Mouse (Mus musculus): ENCODE data around the gene Sox15.

Gene Sox15

DNA sequence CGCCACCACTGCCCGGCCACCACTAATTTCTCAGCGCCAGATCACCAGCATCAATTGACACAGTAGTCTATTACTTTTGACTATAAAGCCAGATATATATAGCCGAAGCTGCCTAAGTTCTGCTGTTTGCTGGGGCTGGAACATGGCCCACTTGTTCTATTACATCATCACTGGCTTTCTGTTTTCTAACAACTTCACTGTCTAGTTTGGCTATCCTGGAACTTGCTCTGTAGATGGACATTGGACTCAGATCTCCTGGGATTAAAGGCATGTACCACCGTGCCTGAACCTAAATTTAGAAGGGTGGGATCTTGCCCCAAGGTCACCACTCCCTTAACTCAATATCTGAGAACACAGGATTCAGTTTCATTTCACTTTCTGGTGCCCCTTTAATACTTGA lies 9.3 kb upstream of the Sox15 start:
- DNase-seq = no peak

DNA sequence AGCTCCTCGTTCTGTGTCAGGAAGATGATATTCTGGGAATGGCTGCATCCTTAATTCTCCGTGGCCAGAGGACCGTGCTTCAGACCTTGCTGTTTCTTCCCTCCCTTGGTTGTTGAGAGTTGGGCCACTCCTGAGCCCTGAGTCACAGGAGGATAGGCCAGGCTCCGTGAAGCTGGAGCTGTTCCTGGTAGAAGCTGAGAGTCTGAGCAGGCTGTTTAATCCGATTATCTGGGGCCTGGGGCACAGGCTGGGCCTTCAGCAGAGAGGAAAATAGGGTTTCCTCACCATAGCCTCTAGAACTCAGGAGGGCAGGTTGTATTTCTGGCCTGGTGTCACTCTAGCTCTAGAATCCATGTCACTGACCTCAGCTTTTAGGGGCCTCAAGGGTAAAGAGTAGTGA lies 1.7 kb upstream of the Sox15 start:
- no peak for DNase-seq

DNA sequence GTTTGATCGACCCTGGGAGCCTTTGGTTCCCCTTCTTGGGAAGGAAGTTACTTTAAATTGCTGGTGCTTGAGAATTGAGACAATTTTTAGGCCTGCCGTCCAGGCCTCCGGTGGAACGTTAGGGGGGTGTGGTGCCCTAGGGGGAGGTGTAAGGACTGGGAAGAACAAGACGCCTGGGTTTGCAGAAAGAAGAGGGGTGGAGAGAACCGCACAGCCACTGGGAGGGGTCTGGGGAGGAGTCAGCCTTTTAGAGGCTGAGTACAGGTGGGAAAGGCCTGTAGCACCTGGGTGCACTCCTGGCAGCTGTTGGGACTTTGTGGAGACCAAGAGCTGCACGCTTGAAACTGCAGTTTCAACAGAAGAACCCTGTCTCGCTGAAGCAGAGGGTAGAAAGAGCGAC lies 354 bp upstream of the Sox15 start:
- DNase-seq = no peak

DNA sequence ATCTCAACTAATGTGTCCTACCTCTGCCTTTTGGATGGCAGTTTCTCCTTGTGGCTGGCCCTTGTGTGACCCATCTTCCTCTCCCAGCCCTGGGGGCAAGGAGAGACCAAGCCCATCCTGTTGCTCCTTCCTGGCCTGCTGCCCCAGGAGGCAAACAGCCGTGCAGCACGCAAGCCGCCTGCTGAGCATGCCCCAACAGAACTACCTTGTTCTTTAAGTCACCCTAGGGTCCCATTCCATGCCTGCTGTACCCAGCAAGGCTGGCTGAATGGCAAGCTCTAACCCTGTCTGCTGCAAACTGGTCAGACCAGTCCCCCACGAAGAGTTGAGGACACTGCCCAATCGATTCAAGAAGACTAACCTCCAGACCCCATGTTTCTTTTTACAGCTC lies 946 bp downstream of the Sox15 start:
- peak; percentile 32 for DNase-seq

DNA sequence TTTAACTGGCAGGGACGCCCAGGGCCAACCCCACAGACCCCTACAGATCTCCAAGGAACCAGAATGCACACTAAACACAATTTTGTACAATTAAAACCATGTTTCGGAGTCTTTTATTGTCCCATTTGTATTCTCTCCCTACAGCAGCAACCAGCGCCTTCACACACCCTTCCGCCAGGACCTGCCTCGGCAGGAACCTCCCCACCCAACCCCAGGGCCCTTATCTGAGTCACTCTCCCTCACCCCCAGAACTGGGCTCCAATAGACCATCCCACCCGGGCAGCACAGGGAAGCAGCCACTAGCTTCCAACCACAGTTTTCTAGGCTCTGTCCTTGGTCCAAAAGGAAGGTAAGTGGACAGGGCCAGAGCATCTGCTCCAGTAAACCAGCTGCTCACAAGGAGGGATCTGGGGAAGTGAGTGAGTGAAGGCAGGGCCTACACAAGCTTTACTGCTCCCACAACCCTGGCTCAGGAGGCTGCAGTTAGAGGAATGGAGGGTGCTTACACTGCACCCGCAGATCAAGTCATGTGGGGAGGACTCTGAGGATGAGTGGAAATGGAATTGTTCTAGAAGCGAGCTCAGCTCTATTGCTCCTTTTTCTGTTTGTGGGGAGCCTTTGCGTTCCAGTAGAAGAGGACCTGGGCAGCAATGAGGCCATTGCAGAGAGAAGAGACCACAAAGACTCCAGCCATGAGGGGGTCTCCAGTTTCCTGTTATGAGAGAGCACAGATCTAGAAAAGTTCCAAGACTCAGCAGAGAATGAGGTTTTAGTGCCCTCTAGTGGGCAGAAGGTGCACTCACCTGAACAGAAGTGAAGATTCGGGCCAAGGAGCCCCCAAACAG lies 1.7 kb downstream of the Sox15 start:
- DNase-seq = no peak

DNA sequence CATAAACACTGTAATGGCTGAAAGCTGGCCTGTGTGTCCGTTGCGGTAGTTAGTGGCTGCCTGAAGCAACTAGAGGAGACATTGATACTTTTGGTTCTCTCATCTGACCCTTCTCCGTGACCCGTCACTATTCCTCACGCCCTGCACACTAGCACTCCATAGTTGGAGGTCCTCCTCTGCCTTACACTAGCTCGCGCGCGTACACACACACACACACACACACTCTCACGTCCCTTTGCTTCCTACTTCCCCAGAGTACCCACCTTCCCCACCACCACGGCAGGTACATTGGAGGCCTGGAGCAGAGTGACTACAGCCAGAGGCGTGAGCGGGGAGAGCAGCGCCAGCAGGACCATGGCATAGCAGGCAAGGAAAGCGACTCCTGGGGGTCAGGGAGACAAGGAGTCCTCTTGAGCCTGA lies 2.4 kb downstream of the Sox15 start:
- DNase-seq = peak; percentile 45

DNA sequence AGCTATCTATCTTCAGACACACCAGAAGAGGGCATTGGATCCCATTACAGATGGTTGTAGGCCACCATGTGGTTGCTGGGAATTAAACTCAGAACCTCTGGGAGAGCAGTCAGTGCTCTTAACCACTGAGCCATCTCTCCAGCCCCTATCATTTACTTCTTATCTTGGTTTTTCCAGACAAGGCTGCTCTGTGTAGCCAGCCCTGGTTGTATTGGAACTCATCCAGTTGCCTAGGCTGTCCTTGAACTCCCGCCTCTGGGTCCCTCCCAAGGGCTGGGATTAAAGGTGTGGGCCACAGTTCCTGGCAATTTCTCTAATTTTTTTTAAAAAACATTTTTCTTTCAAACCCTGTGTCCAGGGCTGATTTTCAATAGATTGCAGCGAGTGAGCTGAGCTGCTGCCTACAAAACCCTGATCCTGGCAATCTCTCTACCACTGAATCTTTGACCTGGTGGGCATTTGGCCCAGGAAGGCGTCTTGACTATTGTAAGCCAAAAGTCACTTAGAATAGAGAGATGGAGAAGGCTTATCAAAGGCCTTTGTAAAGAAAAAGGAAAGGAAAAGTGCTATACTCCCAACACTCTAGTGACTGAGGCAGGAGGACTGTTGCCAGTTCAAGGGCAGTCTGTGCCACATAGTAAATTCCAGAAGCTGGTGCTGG lies 6.2 kb downstream of the Sox15 start:
- peak; percentile 56 for DNase-seq

DNA sequence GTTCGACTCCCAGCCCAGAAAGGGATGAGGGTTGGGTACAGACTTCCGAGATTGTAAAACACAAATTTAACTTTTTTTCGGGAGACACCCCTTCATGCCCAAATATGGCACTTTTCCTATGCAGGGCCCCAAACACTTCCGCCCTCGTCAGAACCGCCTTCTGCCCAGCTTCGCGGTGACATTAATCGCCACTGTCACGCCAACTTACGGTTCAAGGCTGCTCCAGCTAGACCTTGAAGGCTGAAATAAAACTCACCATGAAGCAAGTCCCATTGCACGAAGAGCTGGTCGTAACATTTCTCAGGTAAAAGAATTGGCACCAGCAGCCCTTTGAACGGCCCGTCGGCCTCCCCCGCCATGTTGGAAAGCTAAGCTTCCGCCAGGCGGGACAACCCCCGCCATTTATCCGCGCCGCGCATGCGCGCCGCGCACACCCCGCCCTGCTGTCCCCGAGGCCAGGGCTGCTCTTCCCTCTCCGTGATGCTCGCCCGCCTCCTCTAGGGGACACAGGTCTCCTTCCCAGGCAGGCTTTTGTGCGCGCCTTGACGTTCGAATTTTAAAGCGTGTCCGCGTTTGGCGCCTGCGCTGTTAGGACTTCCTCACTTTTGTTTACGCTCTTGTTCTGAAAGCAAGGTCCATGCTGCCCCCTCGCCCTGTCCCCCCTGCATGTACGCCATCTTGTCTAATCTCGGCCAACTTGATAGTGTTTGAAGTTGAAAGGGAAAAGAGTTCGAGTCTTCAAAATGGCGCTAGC lies 7.3 kb downstream of the Sox15 start, which contains the start of gene Mpdu1:
Mpdu1 (minus strand) TSS at position 430 of the 754 bp plus-strand sequence.
- peak; percentile 98 for DNase-seq

DNA sequence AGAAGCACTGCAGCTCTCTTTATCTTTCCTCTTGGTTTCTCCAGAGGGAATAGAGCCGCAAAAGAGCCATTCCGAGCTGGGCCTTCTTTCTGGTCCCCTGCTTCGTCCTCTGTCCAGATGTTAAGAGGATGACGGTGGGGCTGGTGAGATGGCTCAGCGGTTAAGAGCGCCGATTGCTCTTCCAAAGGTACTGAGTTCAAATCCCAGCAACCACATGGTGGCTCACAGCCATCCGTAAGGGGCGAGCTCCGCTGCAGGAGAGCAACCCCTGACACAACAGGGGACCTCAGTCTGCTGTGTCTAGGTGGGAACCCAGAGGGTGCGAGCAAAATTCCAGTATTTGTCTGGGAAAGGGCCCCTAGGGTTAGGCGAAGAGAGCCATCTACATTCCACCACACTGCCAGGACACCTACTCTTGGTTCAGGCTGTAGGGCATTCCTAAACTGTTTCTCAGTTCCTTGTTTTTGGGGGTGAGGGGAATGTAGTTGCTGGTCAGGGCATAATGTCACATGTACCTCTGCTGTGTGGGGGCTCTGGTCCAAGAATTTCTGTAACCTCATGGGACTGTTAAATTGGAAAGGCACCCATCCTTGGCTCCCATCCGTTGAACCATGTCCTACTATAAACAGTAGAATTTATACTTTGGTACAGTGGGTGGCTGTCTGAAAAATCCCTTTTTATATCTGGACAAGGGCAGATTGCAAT lies 8.0 kb downstream of the Sox15 start:
- peak; percentile 72 for DNase-seq

DNA sequence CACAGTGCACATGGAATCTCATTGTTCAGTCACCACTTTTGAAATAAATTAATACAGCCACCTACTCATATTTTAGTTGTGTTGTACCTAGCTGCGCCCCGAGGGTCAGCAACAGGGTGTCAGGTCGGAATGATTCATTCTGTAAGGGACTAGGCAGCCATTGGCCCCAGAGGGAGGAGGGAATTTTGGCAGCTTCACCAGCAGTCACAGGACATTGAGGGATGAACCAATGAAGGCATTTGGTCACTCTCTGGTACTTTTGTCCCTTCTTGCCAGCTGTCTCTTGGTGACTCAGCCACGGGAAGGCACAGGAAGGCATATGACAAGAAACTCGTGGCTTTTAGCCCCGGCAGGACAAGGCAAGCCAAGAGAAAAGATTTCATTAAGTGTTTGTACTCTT lies 8.7 kb downstream of the Sox15 start:
- DNase-seq = peak; percentile 60

DNA sequence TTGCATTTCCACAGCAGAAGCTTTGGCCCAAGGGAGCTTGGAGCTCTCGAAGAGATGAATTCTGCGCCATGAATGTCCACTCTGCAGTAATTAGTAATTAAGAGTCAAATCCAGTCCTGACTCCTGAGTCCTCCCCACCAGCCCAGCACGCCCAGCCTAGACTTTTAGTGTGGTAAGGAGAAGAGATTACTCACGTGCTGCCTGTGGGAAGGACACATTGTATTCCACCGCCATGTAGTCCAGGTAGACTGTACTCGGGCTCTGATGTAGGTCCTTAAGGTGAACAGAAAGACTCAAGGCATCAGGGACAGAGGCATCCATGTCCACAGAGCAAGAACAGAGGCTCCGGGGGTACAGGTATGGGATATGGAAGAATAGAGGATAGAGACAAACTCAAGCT lies 9.7 kb downstream of the Sox15 start:
- DNase-seq = peak; percentile 30

DNA sequence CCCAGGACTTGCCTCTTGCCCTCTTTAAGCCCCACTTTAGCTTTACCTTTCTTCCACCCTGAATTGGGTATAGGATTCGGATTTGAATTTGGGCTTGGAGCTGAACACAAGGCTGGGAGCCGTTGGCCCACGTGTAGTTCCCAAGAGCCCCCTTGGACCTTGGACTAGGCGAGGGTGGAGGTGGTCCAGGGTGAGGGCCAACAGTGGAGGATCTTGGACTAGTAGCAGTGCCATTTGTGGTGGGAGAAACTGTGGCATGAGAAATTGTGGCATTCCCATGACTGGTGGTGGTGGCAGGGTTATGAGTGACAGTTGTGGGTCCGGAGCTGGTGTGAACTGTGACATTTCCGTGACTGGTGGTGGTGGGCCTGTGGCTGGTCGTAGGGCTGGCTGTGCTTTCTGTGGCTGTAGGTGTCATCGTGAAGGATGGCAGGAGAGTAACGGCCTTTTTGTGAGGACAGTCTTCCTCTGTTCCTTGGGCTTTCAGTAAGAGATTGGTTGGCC lies 10.4 kb downstream of the Sox15 start:
- peak; percentile 30 for DNase-seq

DNA sequence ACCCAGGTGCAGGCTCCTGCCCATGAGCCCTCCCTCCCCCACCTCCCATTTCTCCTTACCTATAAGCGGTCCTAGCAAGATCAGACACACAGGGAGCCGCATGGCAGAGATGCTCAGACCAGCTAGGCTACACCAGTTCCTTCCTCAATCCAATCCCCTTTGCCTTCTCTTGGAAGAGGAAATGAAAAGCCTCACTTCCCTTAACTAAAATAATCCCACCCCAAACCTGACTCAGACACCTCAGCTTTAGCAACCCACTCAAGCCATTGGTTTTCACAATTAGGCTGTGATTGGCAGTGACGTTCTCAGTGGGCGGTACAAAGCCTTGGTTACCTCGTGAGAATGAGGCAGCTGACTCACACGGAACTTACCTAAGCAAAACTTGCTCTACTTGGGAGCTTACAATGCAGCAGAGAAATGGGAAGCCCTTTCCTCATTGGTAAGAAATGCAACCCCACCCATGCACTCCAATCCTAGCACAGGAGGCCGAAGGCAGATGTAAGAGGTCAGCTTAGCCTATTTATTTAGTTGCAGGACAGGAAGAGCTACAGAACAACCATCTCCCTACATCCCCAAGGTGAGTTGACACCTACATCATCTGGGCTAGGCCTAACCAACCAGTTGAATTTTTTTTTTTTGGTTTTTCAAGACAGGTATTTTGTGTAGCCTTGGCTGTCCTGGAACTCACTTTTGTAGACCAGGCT lies 11.0 kb downstream of the Sox15 start, which contains the start of gene Cd68:
Cd68 (minus strand) TSS at position 193 of the 704 bp plus-strand sequence.
- DNase-seq = no peak

DNA sequence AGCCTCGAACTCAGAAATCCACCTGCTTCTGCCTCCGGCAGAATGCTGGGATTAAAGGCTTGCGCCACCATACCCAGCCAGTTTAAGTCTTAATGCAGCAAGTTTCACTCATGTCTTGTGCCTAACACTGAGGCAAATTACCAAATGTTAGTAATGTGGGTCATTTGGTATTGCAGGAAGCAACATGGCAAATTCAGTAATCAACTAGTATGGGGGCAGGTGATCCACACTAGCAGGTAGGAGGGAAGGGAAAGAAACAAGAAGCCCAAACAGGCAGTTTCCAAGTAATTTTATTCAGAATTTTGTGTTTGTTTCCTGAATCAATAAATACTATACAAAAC lies 11.5 kb downstream of the Sox15 start:
- DNase-seq = no peak

DNA sequence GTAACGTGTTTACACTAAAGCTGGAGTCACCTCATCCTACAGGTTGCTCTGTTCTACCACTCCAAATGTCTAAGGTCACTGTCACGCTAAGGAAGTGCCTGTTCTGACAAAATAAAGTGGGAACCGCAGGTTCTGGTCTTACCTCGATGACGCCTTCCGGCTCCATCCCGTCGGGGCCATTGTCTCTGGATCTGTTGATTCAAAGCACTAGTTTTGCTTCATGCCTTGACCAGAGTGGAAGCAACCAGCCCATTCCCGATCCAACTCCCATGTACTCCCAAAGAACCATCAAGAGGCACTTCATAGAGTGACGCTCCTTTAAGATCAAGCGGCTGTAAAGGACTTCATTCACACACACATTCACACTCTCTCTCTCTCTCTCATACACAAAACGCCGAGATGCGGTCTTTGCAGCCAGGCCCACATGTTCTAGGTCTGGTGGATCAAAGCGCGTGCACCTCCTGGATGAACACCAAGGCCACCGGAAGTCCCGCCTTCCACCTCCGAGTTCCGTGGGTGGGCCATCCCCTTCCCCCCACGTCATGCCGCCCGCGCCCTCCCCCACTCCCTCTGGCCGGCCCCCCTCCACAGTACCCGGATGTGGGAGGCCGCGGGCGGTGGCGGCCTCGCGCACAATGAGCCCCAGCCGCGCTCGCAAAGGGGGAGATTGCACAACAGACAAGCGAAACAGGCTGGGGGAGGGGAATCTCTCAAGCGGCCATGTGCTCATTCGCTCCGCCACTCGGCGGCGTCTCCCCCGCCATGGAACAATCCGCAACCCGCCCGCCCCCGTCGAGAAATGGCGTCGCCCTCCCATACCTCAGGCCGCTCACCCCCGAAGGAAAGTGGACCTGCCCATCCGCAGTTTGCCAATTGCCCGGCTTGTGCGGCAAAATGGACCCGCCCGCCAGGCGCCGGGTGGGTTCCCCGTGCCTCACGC lies 15.9 kb downstream of the Sox15 start:
- DNase-seq = peak; percentile 97

DNA sequence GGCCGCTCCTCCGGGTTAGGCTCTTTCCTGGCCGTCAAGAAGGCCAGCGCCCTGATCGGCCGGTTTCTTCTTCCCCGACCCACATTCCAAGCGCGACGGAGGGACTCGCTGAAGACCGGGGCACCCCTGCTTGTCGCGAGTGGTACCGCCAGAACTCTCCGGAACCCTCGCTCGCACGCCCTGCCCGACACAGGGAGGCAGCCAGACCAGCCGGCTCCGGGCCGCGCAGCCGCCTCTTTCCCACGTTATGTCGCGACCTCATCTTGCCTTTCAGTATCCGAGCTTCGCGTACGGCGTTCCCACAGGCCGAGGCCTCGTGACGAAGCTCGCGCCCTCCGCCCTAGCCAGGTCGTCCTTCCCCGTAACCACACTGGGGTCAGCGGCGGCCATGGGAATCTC lies 16.6 kb downstream of the Sox15 start:
- DNase-seq = no peak

DNA sequence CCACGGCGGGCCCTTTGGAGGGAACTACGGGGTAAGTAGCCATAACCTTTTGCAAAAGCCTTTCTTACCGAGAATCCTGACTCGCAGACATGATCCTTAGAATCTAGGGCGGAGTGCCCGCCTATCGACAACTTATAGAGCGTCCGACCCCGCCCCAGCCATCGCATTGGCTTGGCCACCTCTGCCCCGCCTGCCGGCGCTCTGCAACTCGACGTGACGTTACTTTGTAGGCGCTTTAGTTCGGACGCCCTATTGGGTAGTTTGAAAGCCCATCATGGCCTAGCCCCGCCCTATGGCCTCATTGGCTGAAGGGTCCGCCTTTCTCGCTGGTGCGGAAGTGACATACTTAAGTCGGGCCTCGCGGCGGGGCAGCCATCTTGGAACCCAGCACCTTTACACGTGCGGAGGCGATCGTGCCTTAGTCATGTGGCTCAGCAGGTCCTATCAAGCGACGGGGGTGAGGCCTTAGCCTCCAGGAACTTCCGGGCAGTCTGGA lies 17.1 kb downstream of the Sox15 start, which contains the start of gene Eif4a1:
Eif4a1 (minus strand) TSS at position 213 of the 496 bp plus-strand sequence.
- peak; percentile 100 for DNase-seq

DNA sequence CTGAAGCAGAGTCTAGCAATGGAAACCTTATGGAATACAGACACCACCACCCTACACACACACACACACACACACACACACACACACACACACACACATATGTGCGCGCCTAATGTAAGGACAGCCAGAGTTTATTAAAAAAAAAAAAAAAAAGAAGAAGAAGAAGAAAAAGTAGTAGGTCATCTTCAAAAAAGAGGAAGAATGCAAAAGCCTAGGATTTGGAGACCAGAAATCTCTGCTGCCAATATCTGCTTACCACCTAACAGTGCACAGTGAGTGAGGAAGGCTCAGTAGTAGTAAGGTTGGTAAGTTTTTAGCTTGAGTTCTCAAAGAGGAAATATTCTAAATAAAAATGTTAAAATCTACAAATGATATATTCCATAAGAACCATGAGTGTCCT lies 24.0 kb downstream of the Sox15 start:
- DNase-seq = no peak

DNA sequence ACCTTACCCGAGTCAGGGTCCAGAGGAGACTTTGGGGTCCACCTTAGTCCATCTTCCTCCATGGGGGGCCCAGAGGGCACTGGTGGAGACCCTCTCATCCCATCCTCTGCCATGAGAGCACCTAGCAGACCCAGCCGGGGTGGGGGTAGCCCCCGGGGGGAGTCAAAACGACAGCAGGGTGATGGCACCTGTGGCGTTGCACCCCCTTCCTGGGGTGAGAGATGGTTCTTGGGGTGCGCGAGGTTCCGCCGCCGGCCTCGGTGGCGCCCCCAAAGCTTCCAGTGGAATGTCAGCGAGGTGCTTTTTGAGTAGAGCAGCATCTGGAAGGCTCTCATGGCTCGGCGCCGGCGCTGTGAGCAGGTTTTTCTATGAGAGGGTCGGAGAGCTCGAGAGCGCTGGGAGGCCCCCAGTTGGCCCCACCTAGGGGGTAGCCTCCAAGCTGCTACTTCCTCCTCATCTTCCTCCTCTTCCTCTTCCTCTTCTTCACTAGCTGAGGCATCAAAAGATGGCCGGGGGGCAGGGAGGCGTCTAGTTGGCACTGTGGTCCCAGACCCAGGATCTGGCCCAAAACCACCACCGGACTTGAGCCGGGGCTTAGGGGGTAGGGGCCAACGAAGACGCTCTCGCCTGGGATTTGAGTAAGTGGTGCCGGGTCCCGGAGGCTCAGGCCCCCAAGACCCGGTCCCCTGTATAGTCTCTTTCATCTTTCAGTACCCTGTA lies 25.2 kb downstream of the Sox15 start:
- DNase-seq = peak; percentile 71

Data from cerebellum, adult 11-12 months (tissue).